11 mouse cellular contexts compared by ENCODE assay signal in genomic region chr13:13574258-13574870, GRCm38 (mm10). TPM values are rescaled to one million over a fixed set of nuclear protein-coding genes. Genes with fewer than 3 reads are reported as not detected.
DNase-seq lines count a peak whose midpoint lies in the region; ATAC-seq and TF ChIP-seq lines count a peak whose summit lies in the region.
"Had no signal": no experiment of that assay in that cellular context is flagged by ENCODE, and none has a peak within 500 bp of the region (broad histone marks: within the 10 kb centered on the region; RNA-seq: fewer than 3 reads in every experiment).

No protein-coding gene starts in this region.

- peak overlapping the region; percentile 17; the same call in 1 of the 2 replicates for H3K27ac ChIP-seq in forebrain, embryonic 15.5 days (replicated peaks)
- no peak overlapping the region for H3K27ac ChIP-seq in forebrain, embryonic 10.5 days
- H3K27ac ChIP-seq in midbrain, embryonic 11.5 days (ENCODE audit: low read depth, low read length) = no peak overlapping the region
- no peak overlapping the region for H3K27ac ChIP-seq in midbrain, embryonic 16.5 days (ENCODE audit: low read length)
- peak overlapping the region; percentile 91 for H3K27ac ChIP-seq in layer of hippocampus, adult 2 months
- H3K27ac ChIP-seq: kidney, postnatal 0 days had no signal

- no peak overlapping the region for H3K4me3 ChIP-seq in forebrain, embryonic 15.5 days
- no peak overlapping the region for H3K4me3 ChIP-seq in forebrain, embryonic 10.5 days
- H3K4me3 ChIP-seq in midbrain, embryonic 11.5 days (ENCODE audit: low read depth, low read length) = no peak overlapping the region
- H3K4me3 ChIP-seq in midbrain, embryonic 16.5 days (ENCODE audit: low read depth, low read length) = no peak overlapping the region
- H3K4me3 ChIP-seq in layer of hippocampus, adult 2 months = peak overlapping the region; percentile 23; the same call in 1 of the 2 replicates
- H3K4me3 ChIP-seq: heart, embryonic 12.5 days had no signal

- no peak overlapping the region for H3K9ac ChIP-seq in forebrain, embryonic 15.5 days (replicated peaks)
- no peak overlapping the region for H3K9ac ChIP-seq in midbrain, embryonic 11.5 days (ENCODE audit: low read length)
- no peak overlapping the region for H3K9ac ChIP-seq in midbrain, embryonic 16.5 days (ENCODE audit: low read depth, low read length)
- H3K9ac ChIP-seq: heart, embryonic 12.5 days had no signal

- no peaks in the 10 kb centered on the region for H3K9me3 ChIP-seq in forebrain, embryonic 15.5 days
- no peaks in the 10 kb centered on the region for H3K9me3 ChIP-seq in forebrain, embryonic 10.5 days
- H3K9me3 ChIP-seq in midbrain, embryonic 11.5 days (ENCODE audit: control insufficient read depth, low read length) = no peaks in the 10 kb centered on the region
- H3K9me3 ChIP-seq in midbrain, embryonic 16.5 days (replicated peaks; ENCODE audit: control insufficient read depth, low read length, poor library complexity, severe bottlenecking) = no peaks in the 10 kb centered on the region
- H3K9me3 ChIP-seq: heart, embryonic 12.5 days had no signal

- 54% methylated on average over 8 of the region's 8 CpGs for WGBS in forebrain, embryonic 15.5 days
- 87% methylated on average over 8 of the region's 8 CpGs for WGBS in forebrain, embryonic 10.5 days
- 86% methylated on average over 8 of the region's 8 CpGs for WGBS in midbrain, embryonic 11.5 days
- WGBS in midbrain, embryonic 16.5 days = 78% methylated on average over 8 of the region's 8 CpGs

- no peaks in the 10 kb centered on the region for H3K27me3 ChIP-seq in forebrain, embryonic 15.5 days
- no peaks in the 10 kb centered on the region for H3K27me3 ChIP-seq in forebrain, embryonic 10.5 days (ENCODE audit: poor library complexity, severe bottlenecking)
- no peaks in the 10 kb centered on the region for H3K27me3 ChIP-seq in midbrain, embryonic 11.5 days (ENCODE audit: control insufficient read depth, insufficient read depth, low read length)
- H3K27me3 ChIP-seq in midbrain, embryonic 16.5 days (ENCODE audit: control insufficient read depth, insufficient read depth, low read depth, low read length) = no peaks in the 10 kb centered on the region
- H3K27me3 ChIP-seq: heart, embryonic 12.5 days had no signal

- H3K4me1 ChIP-seq in forebrain, embryonic 15.5 days = peaks cover 20% of the 10 kb centered on the region
- H3K4me1 ChIP-seq in forebrain, embryonic 10.5 days = peaks cover 11% of the 10 kb centered on the region
- H3K4me1 ChIP-seq in midbrain, embryonic 11.5 days (ENCODE audit: control insufficient read depth, insufficient read depth, low read length) = no peaks in the 10 kb centered on the region
- no peaks in the 10 kb centered on the region; the same call in 1 of the 2 replicates for H3K4me1 ChIP-seq in midbrain, embryonic 16.5 days (ENCODE audit: control insufficient read depth, insufficient read depth, low read length)

- no peak for DNase-seq in forebrain, embryonic 10.5 days (ENCODE audit: extremely low spot score, low spot score)
- DNase-seq in midbrain, embryonic 11.5 days (ENCODE audit: low spot score, missing footprints) = peak; percentile 49
- DNase-seq in layer of hippocampus, adult 2 months (ENCODE audit: low spot score in 2 of 2) = peak; percentile 53 to 69
- peak; percentile 58 for DNase-seq in right cerebral cortex, postnatal 25 days
- no peak for DNase-seq in ovary, adult 18-20 months (ENCODE audit: low spot score)
- no peak for DNase-seq in spleen, postnatal 4 days (ENCODE audit: low spot score in 2 of 2)
- DNase-seq: liver had no signal

- no peak overlapping the region for H3K4me2 ChIP-seq in forebrain, embryonic 15.5 days (replicated peaks)
- H3K4me2 ChIP-seq in midbrain, embryonic 11.5 days = no peak overlapping the region
- no peak overlapping the region for H3K4me2 ChIP-seq in midbrain, embryonic 16.5 days (ENCODE audit: low read length)
- H3K4me2 ChIP-seq: heart, embryonic 12.5 days had no signal

- ATAC-seq in forebrain, embryonic 15.5 days (replicated peaks) = peak; percentile 72
- ATAC-seq in midbrain, embryonic 11.5 days (ENCODE audit: low FRiP score) = no peak
- ATAC-seq in midbrain, embryonic 16.5 days = no peak

- no peaks in the 10 kb centered on the region for H3K36me3 ChIP-seq in forebrain, embryonic 15.5 days
- H3K36me3 ChIP-seq in forebrain, embryonic 10.5 days (replicated peaks) = no peaks in the 10 kb centered on the region
- no peaks in the 10 kb centered on the region for H3K36me3 ChIP-seq in midbrain, embryonic 11.5 days (ENCODE audit: control insufficient read depth, insufficient read depth, low read length)
- no peaks in the 10 kb centered on the region for H3K36me3 ChIP-seq in midbrain, embryonic 16.5 days (ENCODE audit: control insufficient read depth, insufficient read depth, low read length)
- H3K36me3 ChIP-seq: heart, embryonic 12.5 days had no signal

- no peak for TF ChIP-seq CTCF in layer of hippocampus, adult 2 months (conservative IDR thresholded peaks at IDR 0.05)

RNA-seq across cellular contexts. Expression of gene Lyst, which starts 15.8 kb away (rescaled TPM):
- polyA plus RNA-seq in forebrain, embryonic 15.5 days (2015; fragmentation: Nextera tagmentation; extraction: Ambion mirVana) = 4.1 and 4.8 TPM in 2 replicates
- polyA plus RNA-seq in forebrain, embryonic 10.5 days (2016; fragmentation: Nextera tagmentation; extraction: Ambion mirVana) = 2.7 and 3.6 TPM in 2 replicates
- polyA plus RNA-seq in midbrain, embryonic 11.5 days (2014; fragmentation: Nextera tagmentation; extraction: Ambion mirVana) = 1.8 and 2.5 TPM in 2 replicates
- polyA plus RNA-seq in midbrain, embryonic 16.5 days (2015; fragmentation: Nextera tagmentation; extraction: Ambion mirVana) = 3.9 and 4.5 TPM in 2 replicates
- total RNA-seq in layer of hippocampus, adult 2 months (2021) = 100 to 1,000 TPM in 1 of 2 experiments, 10 to 100 TPM in 1; 96.3 to 107 TPM

Comparison
In these comparisons a context has a peak if more than half of its experiments do, and no peak if none do; other contexts are left out.
1. H3K27ac ChIP-seq: peak in forebrain, embryonic 15.5 days (single experiment) and layer of hippocampus, adult 2 months (single experiment); none in forebrain, embryonic 10.5 days (single experiment), midbrain, embryonic 11.5 days (single experiment) and midbrain, embryonic 16.5 days (single experiment).
2. DNase-seq: peak in midbrain, embryonic 11.5 days (single experiment), layer of hippocampus, adult 2 months (2 of 2) and right cerebral cortex, postnatal 25 days (single experiment); none in forebrain, embryonic 10.5 days (single experiment), ovary, adult 18-20 months (single experiment) and spleen, postnatal 4 days (0 of 2).